Mouse (Mus musculus): ENCODE results near the gene Rgcc.

- no peak for TF ChIP-seq CTCF (IDR thresholded peaks at IDR 0.05; ENCODE audit: insufficient read depth, low read depth, low read length)
- TF ChIP-seq POLR2A (IDR thresholded peaks at IDR 0.05; ENCODE audit: insufficient read depth, low read depth, low read length), result no peak
Measured at GRCm38 (mm10) chr14:79251727-79252285, 49.6 kb downstream of the Rgcc start.
